Mouse (Mus musculus) retina, postnatal 7 days (tissue): Measurements from ENCODE around the gene Cd63.
A peak's percentile ranks its signal among the peaks of the same experiment; 100 is the strongest.

Source experiments
- DNase-seq: peaks from one replicate; pipeline ENCODE4 v3.0.0-alpha.2; 2012; ENCODE audit warnings: low read depth, low spot score

Cd63 gene

GRCm38 (mm10) chr10:128904812-128905211 is 4.0 kb downstream of the Cd63 start:
- DNase-seq, result no peak

- no peak for DNase-seq
Measured at GRCm38 (mm10) chr10:128908778-128909448, 8.1 kb downstream of the Cd63 start.

GRCm38 (mm10) chr10:128909567-128910028 is 8.8 kb downstream of the Cd63 start:
- peak; percentile 77 for DNase-seq

GRCm38 (mm10) chr10:128910066-128910841 is 9.5 kb downstream of the Cd63 start:
- no peak for DNase-seq

- DNase-seq, result no peak
Measured at GRCm38 (mm10) chr10:128911430-128911829, 10.6 kb downstream of the Cd63 start.

- no peak for DNase-seq
Measured at GRCm38 (mm10) chr10:128912268-128912667, 11.5 kb downstream of the Cd63 start.

- no peak for DNase-seq
Measured at GRCm38 (mm10) chr10:128912791-128913190, 12.0 kb downstream of the Cd63 start.

DNA sequence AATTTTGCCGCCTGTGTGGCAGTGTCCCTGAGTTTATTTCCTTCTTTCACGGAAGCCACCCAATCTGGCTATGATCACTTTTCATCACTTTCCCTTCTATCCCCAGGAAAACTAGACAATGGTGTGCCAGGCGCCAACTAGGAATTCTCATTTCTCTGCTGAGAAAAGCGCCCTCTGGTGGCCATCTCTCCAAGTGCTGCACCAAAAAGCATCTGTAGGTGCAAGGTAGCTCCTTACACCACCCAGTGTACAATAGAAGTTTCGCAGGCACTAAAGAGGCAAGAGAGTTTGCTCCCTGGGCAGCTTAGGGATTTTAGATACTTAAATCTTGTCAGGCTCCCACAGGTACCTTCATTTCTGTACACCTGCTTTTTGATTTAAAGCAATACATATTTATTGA is 12.4 kb downstream of the Cd63 start:
- DNase-seq, result peak; percentile 85

- no peak for DNase-seq
Measured at GRCm38 (mm10) chr10:128913696-128914095, 12.9 kb downstream of the Cd63 start.

GRCm38 (mm10) chr10:128915550-128915949 is 14.8 kb downstream of the Cd63 start:
- no peak for DNase-seq

DNA sequence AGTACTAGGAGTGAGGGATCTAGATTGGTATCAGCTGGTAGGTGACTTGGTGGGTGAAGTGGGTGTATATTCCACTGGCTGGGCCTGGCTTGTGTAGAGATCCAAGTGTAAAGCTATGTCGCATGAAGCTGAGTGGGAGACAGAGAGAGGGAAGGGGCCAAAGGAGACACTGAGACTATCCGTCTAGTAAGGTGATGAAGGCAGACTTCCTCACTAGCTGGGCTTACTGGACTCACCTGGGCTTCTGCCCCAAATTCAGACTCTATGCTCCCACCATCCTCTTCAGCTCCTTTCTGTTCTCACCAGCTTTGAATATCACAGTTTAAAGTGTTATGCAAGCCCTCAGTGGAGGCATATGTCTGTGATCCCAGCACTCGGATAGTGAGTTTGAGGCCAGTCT is 15.9 kb downstream of the Cd63 start:
- no peak for DNase-seq

DNA sequence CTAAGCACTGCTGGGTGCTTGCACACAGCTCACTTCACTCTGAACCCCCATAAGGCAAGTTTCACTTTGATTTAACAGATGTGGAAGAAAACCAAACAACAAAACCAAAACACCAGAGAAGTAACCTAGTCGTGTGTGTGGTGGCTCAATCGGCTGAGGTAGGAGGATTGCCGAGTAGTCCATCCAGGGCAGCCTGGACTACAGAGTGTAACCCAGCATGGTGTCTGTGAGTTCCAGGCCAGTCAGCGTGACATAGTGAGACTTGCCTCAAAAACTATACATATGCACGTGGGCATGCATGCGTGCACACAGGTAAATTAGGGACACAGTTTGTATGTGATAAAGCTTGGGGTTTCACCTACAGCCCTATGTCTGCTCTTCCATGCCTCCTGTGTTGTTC is 16.6 kb downstream of the Cd63 start:
- no peak for DNase-seq

- DNase-seq, result no peak
Measured at GRCm38 (mm10) chr10:128918246-128918645, 17.5 kb downstream of the Cd63 start.

DNA sequence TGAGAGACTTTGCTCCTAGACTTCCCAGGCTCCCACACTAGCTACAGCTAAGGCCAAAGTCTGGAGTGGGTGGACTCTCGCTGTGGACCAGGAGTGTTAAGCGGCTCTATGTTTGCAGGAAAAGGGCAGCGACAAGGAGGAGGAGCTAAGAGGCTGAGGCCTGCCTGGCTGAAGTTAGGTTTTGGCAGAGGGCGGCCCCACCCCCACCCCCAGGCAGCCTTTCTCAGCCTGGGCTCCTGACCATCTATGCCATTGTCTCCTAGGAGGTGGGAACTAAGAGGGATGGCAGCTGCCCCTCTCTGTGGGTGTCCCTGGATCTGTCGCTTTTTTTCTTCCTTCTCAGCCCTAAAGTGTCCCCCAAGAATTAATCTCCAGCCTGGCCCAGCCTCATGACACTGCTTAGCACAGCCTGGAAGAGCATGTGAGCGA is 18.4 kb downstream of the Cd63 start:
- no peak for DNase-seq

- no peak for DNase-seq
Measured at GRCm38 (mm10) chr10:128919966-128920365, 19.2 kb downstream of the Cd63 start.

DNA sequence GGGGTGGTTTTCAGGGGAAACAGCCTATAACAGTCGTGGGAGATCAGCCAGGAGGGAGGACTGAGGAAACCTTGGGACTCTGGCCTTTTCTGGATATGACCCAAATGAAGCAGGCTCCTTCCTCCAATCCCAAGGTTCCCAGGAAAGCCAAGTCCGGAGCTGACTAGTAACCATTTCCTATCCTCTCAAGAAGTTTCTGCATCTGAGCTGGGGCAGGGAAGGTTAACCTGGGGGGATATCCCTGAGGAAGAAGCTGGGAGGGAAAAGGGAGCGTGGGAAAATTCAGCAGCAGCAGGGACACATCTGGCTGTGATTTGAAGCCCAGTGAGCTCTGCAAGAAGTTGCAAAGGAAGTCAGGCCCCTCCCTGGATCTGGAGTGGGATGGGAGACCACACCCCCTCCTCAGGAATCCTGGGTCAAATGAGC is 20.0 kb downstream of the Cd63 start:
- no peak for DNase-seq

DNA sequence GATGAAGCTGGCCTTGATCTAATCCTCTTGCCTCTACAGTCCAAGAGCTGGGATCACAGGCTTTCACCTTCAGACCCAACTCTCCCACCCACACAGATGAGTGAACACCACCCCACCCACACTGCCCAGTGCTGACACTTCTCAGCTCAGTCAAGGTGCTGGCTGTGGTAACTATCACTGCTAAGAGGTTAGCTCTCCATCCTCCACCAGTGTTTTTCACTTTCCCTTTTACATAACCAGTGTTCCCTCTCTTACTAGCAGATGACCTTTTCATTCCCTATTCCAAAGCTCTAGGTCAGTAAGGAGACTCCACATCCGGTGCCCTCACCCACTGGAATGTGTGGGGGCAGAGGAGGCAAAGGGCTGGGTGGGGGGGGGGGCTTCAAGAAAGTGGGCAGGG is 20.5 kb downstream of the Cd63 start:
- no peak for DNase-seq

GRCm38 (mm10) chr10:128921883-128922821 is 21.4 kb downstream of the Cd63 start:
- DNase-seq, result no peak

- no peak for DNase-seq
Measured at GRCm38 (mm10) chr10:128922822-128923012, 21.9 kb downstream of the Cd63 start, which contains the start of gene Rdh5. Rdh5 (minus strand) TSS chr10:128922888.

- peak; percentile 78 for DNase-seq
Measured at GRCm38 (mm10) chr10:128923013-128923691, 22.4 kb downstream of the Cd63 start.

GRCm38 (mm10) chr10:128923935-128924334 is 23.1 kb downstream of the Cd63 start, which contains the start of gene Bloc1s1:
Bloc1s1 (minus strand) TSS chr10:128924035.
- DNase-seq, result no peak

- DNase-seq, result no peak
Measured at GRCm38 (mm10) chr10:128928356-128928755, 27.6 kb downstream of the Cd63 start.
